Mouse (Mus musculus): ENCODE data around the gene Prkg1.

Gene Prkg1

GRCm38 (mm10) chr19:31764801-31765340 is at the start of gene Prkg1:
TSS of gene Prkg1 (minus strand) at chr19:31765033.
- DNase-seq (ENCODE audit: low read depth, low spot score): no peak

DNA sequence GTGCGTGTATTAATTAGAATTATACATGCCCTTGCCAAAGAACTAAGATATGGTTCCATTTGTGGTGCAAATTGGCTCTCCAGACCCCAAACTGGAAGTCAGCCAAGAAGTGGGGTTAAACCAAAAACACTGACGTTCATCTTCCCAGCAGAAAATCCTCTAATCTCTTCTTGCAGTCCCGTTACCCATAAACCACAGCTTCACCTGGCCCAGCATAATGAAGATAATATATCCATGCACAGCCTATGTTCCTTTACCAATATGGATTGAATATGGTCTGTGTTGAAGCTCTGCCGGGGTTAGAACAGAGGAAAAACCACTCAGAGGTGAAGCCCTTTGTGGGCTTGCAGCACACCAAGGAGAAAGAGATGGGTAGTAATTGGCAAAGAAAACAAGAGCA is 48.3 kb upstream of the Prkg1 start:
- no peak for DNase-seq (ENCODE audit: low read depth, low spot score)

DNA sequence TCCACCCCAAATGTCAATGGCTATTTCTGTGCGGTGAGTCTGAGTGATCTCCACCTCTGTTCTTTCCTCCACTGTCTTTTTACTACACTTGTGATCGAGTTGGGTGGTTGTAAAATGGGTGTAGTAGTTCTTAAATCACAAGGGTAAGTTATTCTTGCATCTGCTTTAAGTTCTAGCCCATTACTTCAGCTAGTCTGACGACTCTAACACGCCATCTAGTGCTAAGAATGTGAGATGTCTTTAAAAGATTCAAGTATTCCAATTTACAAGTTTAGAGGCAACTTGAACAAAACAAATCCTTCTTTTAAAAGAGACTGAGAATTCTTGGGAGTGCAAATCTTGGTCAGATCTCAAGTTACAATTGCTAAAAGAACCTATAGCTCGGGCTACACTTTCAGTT is 46.5 kb upstream of the Prkg1 start:
- no peak for DNase-seq (ENCODE audit: low read depth, low spot score)

DNA sequence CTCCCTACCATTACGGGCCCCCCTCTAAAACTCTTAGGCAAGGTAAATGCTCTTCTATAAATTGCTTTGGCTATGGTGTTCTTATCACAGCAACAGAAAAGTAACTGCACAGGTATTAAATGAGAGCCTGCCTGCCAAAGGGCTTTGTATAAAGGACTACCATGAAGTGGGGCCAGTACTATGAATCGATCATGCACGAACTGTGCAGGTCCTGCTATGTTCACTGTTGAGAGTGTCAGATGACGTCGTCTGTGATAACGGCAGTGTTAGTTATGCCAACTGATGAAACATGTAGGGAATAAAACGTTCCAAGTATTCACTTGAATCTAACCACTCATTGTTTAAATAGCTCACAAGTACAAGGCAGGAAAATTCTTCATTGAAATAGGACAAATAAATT is 40.6 kb upstream of the Prkg1 start:
- no peak for DNase-seq (ENCODE audit: low read depth, low spot score)

DNA sequence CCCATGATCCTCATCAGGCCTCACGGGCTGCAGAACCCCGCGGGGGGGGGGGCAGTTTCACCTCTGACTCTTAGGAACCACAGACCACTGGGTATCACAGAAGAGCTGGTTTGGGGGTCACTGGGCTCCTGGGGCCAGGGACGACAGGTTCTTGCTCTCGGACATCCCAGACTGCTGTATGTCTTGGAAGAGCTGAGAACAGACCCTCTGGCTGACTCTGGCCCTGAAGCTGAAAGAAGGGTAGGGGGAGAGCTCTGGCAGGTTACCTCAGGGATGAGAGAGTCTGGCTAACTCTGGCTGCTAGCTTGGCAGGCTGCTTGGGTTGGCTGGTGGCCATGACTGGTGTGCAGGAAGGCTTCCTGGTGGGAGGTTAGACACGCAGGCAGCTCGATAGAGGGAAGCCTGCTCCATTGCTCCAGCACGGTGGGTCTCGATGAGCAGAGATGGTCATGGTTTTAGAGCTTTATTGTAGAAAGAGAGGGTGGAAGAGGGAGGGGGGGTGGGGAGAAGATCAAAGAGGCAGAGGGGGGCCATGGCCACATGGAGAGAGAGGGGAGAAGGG is 30.7 kb upstream of the Prkg1 start:
- DNase-seq (ENCODE audit: low read depth, low spot score): no peak

- DNase-seq (ENCODE audit: low read depth, low spot score): no peak
Measured at GRCm38 (mm10) chr19:31791724-31792123, 26.9 kb upstream of the Prkg1 start.

DNA sequence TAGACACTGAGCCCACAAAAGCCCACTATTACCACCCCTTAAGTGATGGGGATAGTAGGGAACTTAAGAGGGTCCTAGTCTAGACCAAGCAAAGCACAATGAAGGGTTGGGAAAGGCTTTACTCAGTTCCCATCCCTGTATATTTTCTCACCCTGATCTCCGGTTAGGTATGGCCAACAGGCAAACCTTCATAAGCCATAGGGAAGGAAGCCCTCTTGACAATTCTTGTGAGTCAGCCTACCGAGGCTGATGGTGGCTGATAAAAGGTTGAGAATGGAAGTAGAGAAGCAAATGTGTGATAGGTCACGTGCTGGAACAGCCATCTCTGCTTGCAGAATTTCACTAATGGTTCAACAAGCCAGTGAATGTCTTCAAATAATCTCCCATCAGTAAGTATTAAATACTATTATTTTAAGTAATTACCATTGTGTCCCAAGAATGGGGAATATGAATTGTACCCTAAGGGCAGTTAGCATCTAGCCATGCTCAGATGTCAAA is 16.7 kb upstream of the Prkg1 start:
- no peak for DNase-seq (ENCODE audit: low read depth, low spot score)

- DNase-seq (ENCODE audit: low read depth, low spot score): no peak
Measured at GRCm38 (mm10) chr19:31781077-31781476, 16.2 kb upstream of the Prkg1 start.

DNA sequence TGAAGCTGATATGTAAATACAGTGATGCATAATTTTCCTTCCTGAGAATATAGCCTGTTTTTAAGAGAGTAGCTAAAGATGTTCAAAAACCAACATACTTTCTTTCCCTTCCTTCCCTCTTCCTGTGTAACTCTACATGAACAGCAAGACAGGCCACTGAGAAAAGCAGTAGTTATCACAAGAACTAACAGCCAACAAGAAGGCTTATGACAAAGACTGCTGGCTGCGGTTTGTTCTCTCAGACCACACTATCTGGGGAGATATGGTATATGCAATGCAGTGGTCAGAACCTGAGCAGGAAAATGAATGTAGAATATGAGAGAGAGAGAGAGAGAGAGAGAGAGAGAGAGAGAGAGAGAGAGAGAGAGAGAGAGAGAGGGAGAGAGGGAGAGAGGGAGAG is 15.4 kb upstream of the Prkg1 start:
- DNase-seq (ENCODE audit: low read depth, low spot score): no peak

GRCm38 (mm10) chr19:31779021-31779420 is 14.2 kb upstream of the Prkg1 start:
- DNase-seq (ENCODE audit: low read depth, low spot score): no peak

DNA sequence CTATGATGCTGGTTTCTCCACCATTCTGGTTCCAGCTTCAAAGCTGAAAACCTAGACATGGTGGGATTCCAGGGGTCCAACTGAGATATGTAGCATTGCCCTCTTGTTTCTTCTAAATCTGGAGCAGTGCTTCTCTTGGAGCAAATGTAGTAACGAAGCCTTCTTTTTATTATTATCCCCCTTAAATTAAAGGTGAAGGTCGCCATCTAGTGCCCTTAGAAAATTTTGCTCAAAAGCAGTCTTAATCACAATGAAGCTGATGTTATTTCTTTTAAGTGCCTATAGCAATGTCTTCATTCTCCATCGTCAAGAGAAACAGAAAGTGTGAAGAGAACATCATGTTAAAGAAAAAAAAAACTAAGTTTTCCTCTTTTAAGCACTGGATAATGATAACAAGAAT is 2.2 kb upstream of the Prkg1 start:
- no peak for DNase-seq (ENCODE audit: low read depth, low spot score)

GRCm38 (mm10) chr19:31765451-31765850 is 618 bp upstream of the Prkg1 start:
- no peak for DNase-seq (ENCODE audit: low read depth, low spot score)

DNA sequence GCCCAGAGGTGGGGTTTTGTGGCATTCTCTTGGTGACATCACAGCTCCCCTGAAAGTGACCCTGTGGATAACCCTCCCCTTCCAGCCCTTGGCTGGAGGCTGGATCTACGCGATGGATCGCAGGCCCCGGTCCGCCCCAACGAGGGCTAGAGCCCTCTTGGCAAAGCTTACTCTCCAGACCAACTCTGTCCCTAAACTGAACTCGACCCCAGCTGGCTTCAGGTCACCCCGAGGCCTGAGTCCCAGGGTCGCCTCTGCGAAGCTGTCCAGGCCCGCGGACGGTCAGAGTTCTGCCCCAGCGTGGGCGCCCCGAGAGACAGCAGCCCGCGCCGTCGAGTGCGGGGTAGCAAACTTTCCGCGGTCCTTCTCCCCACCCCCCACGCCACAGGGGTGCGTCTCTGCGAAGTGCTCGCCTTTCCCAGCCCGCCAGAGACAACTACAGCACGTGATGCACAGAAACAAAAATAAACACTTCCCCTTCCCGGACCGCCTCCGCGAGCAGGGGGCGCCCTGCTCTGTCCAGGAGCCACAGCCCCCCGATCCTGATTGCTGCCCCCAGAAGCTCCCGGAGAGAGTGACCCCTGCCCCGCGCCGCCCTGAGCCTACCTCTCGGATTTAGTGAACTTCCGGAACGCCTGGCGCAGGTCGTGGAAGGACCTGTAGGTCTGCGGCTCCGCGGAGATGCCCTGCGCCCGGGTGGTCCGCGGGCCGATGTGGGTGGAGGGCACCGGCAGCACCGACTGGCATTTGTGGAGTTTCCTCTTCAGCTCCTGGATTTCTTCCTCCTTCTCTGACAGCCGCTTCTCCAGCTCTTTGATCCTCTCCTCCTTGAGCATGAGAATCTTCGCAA is 657 bp downstream of the Prkg1 start:
- no peak for DNase-seq (ENCODE audit: low read depth, low spot score)

- DNase-seq (ENCODE audit: low read depth, low spot score): no peak
Measured at GRCm38 (mm10) chr19:31763246-31763821, 1.5 kb downstream of the Prkg1 start.

DNA sequence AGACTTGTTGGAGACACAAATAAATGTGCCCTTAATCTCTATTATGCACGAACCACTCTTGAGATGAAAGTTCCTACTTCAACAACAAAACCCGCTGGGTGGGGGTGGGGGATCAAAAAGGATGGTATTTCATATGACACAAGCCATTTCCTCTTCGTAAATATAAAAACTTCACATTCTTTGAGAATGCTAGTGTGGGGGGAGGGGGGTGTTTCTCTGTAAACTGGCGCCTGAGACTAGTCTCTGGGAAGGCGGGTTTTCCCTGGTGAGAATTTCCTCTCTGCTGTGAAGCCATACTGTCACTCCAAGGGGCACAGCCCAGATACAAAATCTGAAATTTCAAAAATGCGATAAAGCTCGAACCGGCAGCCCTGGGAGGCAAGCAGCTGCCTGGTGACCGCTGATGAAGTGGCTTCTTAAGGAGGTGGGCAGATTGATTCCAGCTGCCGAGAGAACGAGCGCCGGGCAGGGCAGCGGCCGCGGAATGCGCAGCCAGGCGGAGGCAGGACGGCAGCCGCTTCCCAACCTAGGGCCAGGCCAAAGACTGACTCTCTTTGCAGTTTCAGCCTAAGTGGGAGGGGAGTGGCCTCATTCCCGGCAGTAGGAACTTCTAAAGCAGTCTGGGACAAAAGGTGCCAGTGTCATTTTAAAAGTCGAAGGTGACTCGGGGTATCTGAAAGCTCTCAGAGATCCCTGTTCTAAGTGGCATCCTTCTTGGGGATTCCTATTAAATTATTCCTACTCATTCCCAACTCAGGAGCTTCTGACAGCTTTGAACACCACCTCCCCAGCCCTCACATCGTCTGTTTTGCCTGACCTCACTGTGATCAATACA is 2.2 kb downstream of the Prkg1 start:
- no peak for DNase-seq (ENCODE audit: low read depth, low spot score)

DNA sequence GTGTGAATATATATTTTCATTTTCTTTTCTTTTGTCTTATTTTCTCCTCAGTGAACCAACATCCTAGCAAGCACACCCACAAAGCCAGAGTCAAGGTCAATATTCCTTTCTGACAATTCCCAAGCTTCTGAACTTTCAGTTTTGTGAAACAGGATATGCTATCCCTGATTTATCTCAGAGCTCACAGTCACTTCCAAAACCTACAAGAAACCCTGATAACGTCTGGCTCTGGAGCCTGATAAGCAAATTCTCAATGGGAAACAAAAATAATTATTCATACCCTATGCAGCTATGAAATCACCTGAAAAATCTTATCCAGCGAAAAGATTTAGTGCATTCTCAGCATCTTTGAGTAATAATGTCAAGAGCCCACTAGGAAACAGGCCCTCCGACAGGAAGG is 5.0 kb downstream of the Prkg1 start:
- DNase-seq (ENCODE audit: low read depth, low spot score): no peak

GRCm38 (mm10) chr19:31755929-31756792 is 8.7 kb downstream of the Prkg1 start:
- peak; percentile 28 for DNase-seq (ENCODE audit: low read depth, low spot score)

DNA sequence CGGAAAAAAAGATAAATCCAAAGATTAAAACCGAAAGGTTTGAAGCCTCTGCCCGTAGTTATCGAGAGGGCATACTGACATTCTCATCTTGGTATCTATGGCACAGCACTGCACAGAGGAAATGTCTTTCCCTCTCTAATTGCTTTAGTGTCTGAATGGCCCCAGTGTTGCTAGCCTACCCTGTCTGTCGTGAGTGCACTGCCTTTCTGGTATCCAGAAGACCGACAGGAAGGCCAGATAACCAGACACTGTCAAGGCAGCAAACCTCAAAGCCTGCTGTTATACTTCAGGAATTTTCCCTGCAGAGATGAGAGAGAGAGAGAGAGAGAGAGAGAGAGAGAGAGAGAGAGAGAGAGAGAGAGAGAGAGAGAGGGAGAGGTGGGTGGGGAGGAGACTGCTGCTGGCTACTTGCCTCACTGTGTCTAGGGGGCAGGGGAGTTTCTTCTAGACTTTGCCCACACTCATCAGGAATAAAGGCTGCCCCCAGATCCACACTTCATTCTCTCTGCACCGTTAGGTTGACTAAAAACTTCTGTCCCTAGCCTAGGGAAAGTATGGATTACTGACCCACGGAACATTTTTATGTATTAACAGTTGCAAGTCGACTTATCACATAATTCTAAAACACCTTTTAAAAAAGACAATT is 10.1 kb downstream of the Prkg1 start:
- DNase-seq (ENCODE audit: low read depth, low spot score): no peak

GRCm38 (mm10) chr19:31750976-31751676 is 13.7 kb downstream of the Prkg1 start:
- DNase-seq (ENCODE audit: low read depth, low spot score): no peak

DNA sequence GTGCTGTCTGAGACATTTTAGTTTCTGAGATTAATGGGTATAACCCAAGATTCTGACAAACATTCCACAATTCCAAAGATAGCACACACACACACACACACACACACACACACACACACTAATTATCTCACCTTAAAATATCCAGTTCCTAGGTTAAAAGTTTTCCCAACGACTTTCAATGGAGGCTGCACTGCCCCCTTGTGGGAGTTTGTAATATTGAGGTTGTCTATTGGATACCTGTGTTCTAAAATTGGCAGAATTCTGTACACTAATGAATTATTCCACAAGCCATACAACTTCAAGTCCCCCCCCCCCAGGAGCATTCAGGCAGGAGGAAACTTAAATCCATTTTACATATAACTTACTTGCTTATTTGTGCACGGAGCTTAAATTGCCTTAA is 18.2 kb downstream of the Prkg1 start:
- DNase-seq (ENCODE audit: low read depth, low spot score): no peak
